Mouse (Mus musculus) embryonic facial prominence, embryonic 11.5 days (tissue): Measurements from ENCODE around the gene Rapgef4. TPM values are rescaled to one million over a fixed set of nuclear protein-coding genes. Genes with fewer than 3 reads are reported as not detected.
A peak's percentile ranks its signal among the peaks of the same experiment; 100 is the strongest.

Experiments
- ATAC-seq: fragments of 200-750 bp; cut with Nextera tagmentation; replicated peaks from 2 replicates; pipeline ENCODE4 v1.8.0; 2017; ENCODE audit warnings: low read depth; ENCODE audit not compliant: insufficient number of reproducible peaks, low FRiP score, low TSS enrichment
- DNase-seq: peaks from one replicate; pipeline ENCODE4 v3.0.0-alpha.2; 2015; ENCODE audit warnings: low spot score
- H3K27ac ChIP-seq: fragments of 300-500 bp; sonication (generic); replicated peaks from 2 replicates; pipeline ENCODE4 v1.5.1; 2014; ENCODE audit warnings: mild to moderate bottlenecking, low read depth, low read length, control low read depth
- H3K27me3 ChIP-seq: fragments of 300-500 bp; sonication (generic); 2 replicates; pipeline ENCODE4 v1.6.1; 2014; ENCODE audit warnings: mild to moderate bottlenecking, low read length, moderate library complexity, mixed read lengths; ENCODE audit not compliant: control insufficient read depth, insufficient read depth
- H3K36me3 ChIP-seq: fragments of 300-500 bp; sonication (generic); replicated peaks from 2 replicates; pipeline ENCODE4 v1.6.1; 2014; ENCODE audit warnings: low read depth, mild to moderate bottlenecking, low read length, moderate library complexity, mixed read lengths; ENCODE audit not compliant: control insufficient read depth, insufficient read depth
- H3K4me1 ChIP-seq: fragments of 300-500 bp; sonication (generic); 2 replicates; pipeline ENCODE4 v1.6.1; 2014; ENCODE audit warnings: low read length, mixed read lengths; ENCODE audit not compliant: control insufficient read depth, insufficient read depth
- H3K4me2 ChIP-seq: fragments of 300-500 bp; sonication (generic); 2 replicates; pipeline ENCODE4 v1.6.1; 2014; ENCODE audit warnings: low read depth, mild to moderate bottlenecking, control low read depth, low read length, moderate library complexity
- H3K4me3 ChIP-seq: fragments of 300-500 bp; sonication (generic); 2 replicates; pipeline ENCODE4 v1.5.1; 2014; ENCODE audit warnings: low read depth, low read length, control low read depth
- H3K9ac ChIP-seq: fragments of 300-500 bp; sonication (generic); replicated peaks from 2 replicates; pipeline ENCODE4 v1.6.1; 2014; ENCODE audit warnings: mild to moderate bottlenecking, control low read depth, low read length
- H3K9me3 ChIP-seq: fragments of 300-500 bp; sonication (generic); replicated peaks from 2 replicates; pipeline ENCODE4 v1.6.1; 2016; ENCODE audit warnings: mild to moderate bottlenecking, low read length, inconsistent platforms, mixed read lengths; ENCODE audit not compliant: control insufficient read depth
- WGBS: fragments of 180-500 bp; shearing (Covaris S2); extraction: QIAGEN DNeasy Blood & Tissue Kit; methylation state at CpG from one replicate; pipeline ENCODE4 v1.1.7; 2014; 5-methylcytosine and 5-hydroxymethylcytosine counted together
- polyA plus RNA-seq: library from polyadenylated mRNA; unstranded; fragments of >200 nt; fragmentation: Nextera tagmentation; extraction: Ambion mirVana; gene quantifications from 2 replicates; pipeline ENCODE4 v1.2.1, GENCODE M21; 2014

Rapgef4 gene
- polyA plus RNA-seq, 1 experiment from 2014 or later = 3.6 TPM

GRCm38 (mm10) chr2:72117138-72118011, 136.3 kb downstream of the Rapgef4 start:
- Histone ChIP-seq H3K4me3 (no peak overlapping the region), H3K36me3 (no peaks in the 10 kb centered on the region), H3K27ac (no peak overlapping the region), H3K4me2 (no peak overlapping the region), H3K4me1 (no peaks in the 10 kb centered on the region), H3K27me3 (no peaks in the 10 kb centered on the region), H3K9ac (no peak overlapping the region), H3K9me3 (no peaks in the 10 kb centered on the region)
- 45% methylated on average over 15 of the region's 15 CpGs for WGBS
- ATAC-seq (no peak), DNase-seq (no peak)

- H3K27ac ChIP-seq = no peak overlapping the region
- no peak for ATAC-seq
- no peak overlapping the region for H3K4me2 ChIP-seq
- 82% methylated on average over 6 of the region's 6 CpGs for WGBS
- H3K4me3 ChIP-seq = no peak overlapping the region
- no peaks in the 10 kb centered on the region for H3K9me3 ChIP-seq
- DNase-seq = no peak
- no peaks in the 10 kb centered on the region for H3K27me3 ChIP-seq
- H3K36me3 ChIP-seq = no peaks in the 10 kb centered on the region
- 0 out of 2 replicates have a peak, but pooled peaks cover 2% of the 10 kb centered on the region for H3K4me1 ChIP-seq
- H3K9ac ChIP-seq = no peak overlapping the region
These were observed 139.2 kb downstream of the Rapgef4 start for GRCm38 (mm10) chr2:72120211-72120610.

GRCm38 (mm10) chr2:72122410-72123223, 141.6 kb downstream of the Rapgef4 start:
- H3K9me3 ChIP-seq = no peaks in the 10 kb centered on the region
- ATAC-seq (no peak), DNase-seq (no peak)
- no peak overlapping the region for H3K27ac ChIP-seq
- H3K27me3 ChIP-seq = no peaks in the 10 kb centered on the region
- no peaks in the 10 kb centered on the region for H3K36me3 ChIP-seq
- H3K4me2 ChIP-seq = no peak overlapping the region
- H3K4me1 ChIP-seq = 0 out of 2 replicates have a peak, but pooled peaks cover 2% of the 10 kb centered on the region
- no peak overlapping the region for H3K9ac ChIP-seq
- H3K4me3 ChIP-seq = no peak overlapping the region
- 87% methylated on average over 14 of the region's 14 CpGs for WGBS

GRCm38 (mm10) chr2:72123851-72124250, 142.8 kb downstream of the Rapgef4 start:
- Histone ChIP-seq H3K4me3 (no peak overlapping the region), H3K9me3 (no peaks in the 10 kb centered on the region), H3K27ac (no peak overlapping the region), H3K36me3 (no peaks in the 10 kb centered on the region), H3K27me3 (no peaks in the 10 kb centered on the region), H3K9ac (no peak overlapping the region), H3K4me2 (no peak overlapping the region), H3K4me1 (0 out of 2 replicates have a peak, but pooled peaks cover 2% of the 10 kb centered on the region)
- 0 out of 2 replicates have a peak, but pooled peaks have one; percentile 20 for ATAC-seq
- WGBS = 24% methylated on average over 5 of the region's 5 CpGs
- DNase-seq = peak; percentile 78

- H3K27me3 ChIP-seq = no peaks in the 10 kb centered on the region
- no peak overlapping the region for H3K27ac ChIP-seq
- H3K36me3 ChIP-seq = no peaks in the 10 kb centered on the region
- ATAC-seq = no peak
- H3K9ac ChIP-seq = no peak overlapping the region
- no peak overlapping the region for H3K4me2 ChIP-seq
- 0 out of 2 replicates have a peak, but pooled peaks cover 2% of the 10 kb centered on the region for H3K4me1 ChIP-seq
- 79% methylated on average over 3 of the region's 3 CpGs for WGBS
- DNase-seq = no peak
- no peak overlapping the region for H3K4me3 ChIP-seq
- no peaks in the 10 kb centered on the region for H3K9me3 ChIP-seq
These were observed 144.7 kb downstream of the Rapgef4 start for GRCm38 (mm10) chr2:72125786-72126185.

- no peaks in the 10 kb centered on the region for H3K36me3 ChIP-seq
- H3K9ac ChIP-seq = no peak overlapping the region
- no peaks in the 10 kb centered on the region for H3K9me3 ChIP-seq
- no peaks in the 10 kb centered on the region for H3K27me3 ChIP-seq
- ATAC-seq (no peak), DNase-seq (no peak)
- H3K4me3 ChIP-seq = no peak overlapping the region
- H3K27ac ChIP-seq = no peak overlapping the region
- WGBS = 75% methylated on average over 2 of the region's 2 CpGs
- no peak overlapping the region for H3K4me2 ChIP-seq
- H3K4me1 ChIP-seq = 0 out of 2 replicates have a peak, but pooled peaks cover 2% of the 10 kb centered on the region
These were observed 145.4 kb downstream of the Rapgef4 start for GRCm38 (mm10) chr2:72126411-72126810.

- WGBS = 83% methylated on average over 8 of the region's 8 CpGs
- ATAC-seq = no peak
These were observed 148.7 kb downstream of the Rapgef4 start for GRCm38 (mm10) chr2:72129612-72130311.

More at GRCm38 (mm10) chr2:72129612-72130311, 148.7 kb downstream of the Rapgef4 start:
- DNase-seq = no peak
- H3K4me1 ChIP-seq = no peaks in the 10 kb centered on the region
- H3K9me3 ChIP-seq = no peaks in the 10 kb centered on the region
- no peaks in the 10 kb centered on the region for H3K27me3 ChIP-seq
- no peak overlapping the region for H3K4me3 ChIP-seq
- H3K27ac ChIP-seq = no peak overlapping the region
- no peaks in the 10 kb centered on the region for H3K36me3 ChIP-seq
- H3K4me2 ChIP-seq = no peak overlapping the region
- no peak overlapping the region for H3K9ac ChIP-seq
